Mouse (Mus musculus) intestine, postnatal 0 days (tissue): ENCODE data around the gene Tead4. TPM values are rescaled to one million over a fixed set of nuclear protein-coding genes. Genes with fewer than 3 reads are reported as not detected.
A peak's percentile ranks its signal among the peaks of the same experiment; 100 is the strongest.
"Not testable (repeated sequence)": the region's sequence is repeated elsewhere in the genome, so short reads cannot be mapped to it uniquely, and the experiment has no call there.

Experiments used
- ATAC-seq: fragments of 200-750 bp; cut with Nextera tagmentation; 2 replicates; pipeline ENCODE4 v1.8.0; 2017; ENCODE audit warnings: mild to moderate bottlenecking, moderate TSS enrichment, moderate library complexity
- H3K27ac ChIP-seq: fragments of 300-500 bp; sonication (generic); 2 replicates; pipeline ENCODE4 v1.5.1; 2014; ENCODE audit warnings: mild to moderate bottlenecking, low read depth, low read length, moderate library complexity
- H3K27me3 ChIP-seq: fragments of 300-500 bp; sonication (generic); replicated peaks from 2 replicates; pipeline ENCODE4 v1.6.1; 2014; ENCODE audit warnings: low read length, mixed read lengths; ENCODE audit not compliant: control insufficient read depth, insufficient read depth
- H3K36me3 ChIP-seq: fragments of 300-500 bp; sonication (generic); 2 replicates; pipeline ENCODE4 v1.6.1; 2014; ENCODE audit warnings: mild to moderate bottlenecking, moderate library complexity; ENCODE audit not compliant: control insufficient read depth, insufficient read depth
- H3K4me1 ChIP-seq: fragments of 300-500 bp; sonication (generic); replicated peaks from 2 replicates; pipeline ENCODE4 v1.6.1; 2014; ENCODE audit warnings: antibody characterized with exemption, low read length, mixed read lengths; ENCODE audit not compliant: control insufficient read depth, insufficient read depth
- H3K4me2 ChIP-seq: fragments of 300-500 bp; sonication (generic); replicated peaks from 2 replicates; pipeline ENCODE4 v1.6.1; 2014; ENCODE audit warnings: low read depth, mild to moderate bottlenecking, moderate library complexity
- H3K4me3 ChIP-seq: fragments of 300-500 bp; sonication (generic); 2 replicates; pipeline ENCODE4 v1.5.1; 2014; ENCODE audit warnings: low read depth, low read length
- H3K9ac ChIP-seq: fragments of 300-500 bp; sonication (generic); 2 replicates; pipeline ENCODE4 v1.6.1; 2014; ENCODE audit warnings: mild to moderate bottlenecking, low read depth, low read length
- H3K9me3 ChIP-seq: fragments of 300-500 bp; sonication (generic); 2 replicates; pipeline ENCODE4 v1.6.1; 2016; ENCODE audit warnings: mixed run types; ENCODE audit not compliant: control insufficient read depth
- CTCF ChIP-seq: sonication (generic); IDR thresholded peaks from 2 replicates; pipeline ENCODE4 v1.5.1; 2016; ENCODE audit warnings: low read depth, mild to moderate bottlenecking, control low read depth, antibody characterized with exemption, moderate library complexity
- WGBS: fragments of 180-500 bp; shearing (Covaris S2); extraction: QIAGEN DNeasy Blood & Tissue Kit; methylation state at CpG from one replicate; pipeline ENCODE4 v1.1.7; 2014; 5-methylcytosine and 5-hydroxymethylcytosine counted together
- polyA plus RNA-seq: library from polyadenylated mRNA; unstranded; fragments of >200 nt; fragmentation: Nextera tagmentation; extraction: Ambion mirVana; gene quantifications from 2 replicates; pipeline ENCODE4 v1.2.1, GENCODE M21; 2015

Gene Tead4
- polyA plus RNA-seq, 1 experiment from 2014 or later: 1.5 TPM

DNA sequence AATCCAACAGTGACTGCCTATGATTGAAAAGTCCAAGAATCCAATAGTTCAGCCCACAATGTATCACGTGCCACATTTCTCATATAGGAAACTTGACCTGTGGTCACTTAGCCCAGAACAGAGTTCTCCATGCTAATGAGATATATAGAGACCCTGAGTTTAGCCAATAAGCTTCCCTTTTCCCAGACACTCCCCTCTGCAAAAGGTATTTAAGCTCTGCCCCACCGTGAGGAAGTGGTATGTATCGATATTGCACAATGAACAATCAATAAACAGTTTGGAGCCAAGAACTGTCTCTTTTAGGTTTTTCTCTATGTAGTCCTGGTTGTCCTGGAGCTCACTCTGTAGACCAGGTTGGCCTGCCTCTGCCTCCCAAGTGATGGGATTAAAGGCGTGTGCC, 4.2 kb upstream of the Tead4 start:
- no peak overlapping the region for H3K27ac ChIP-seq
- H3K4me2 ChIP-seq: no peak overlapping the region
- 0 out of 2 replicates have a peak, but pooled peaks cover under 1% of the 10 kb centered on the region for H3K4me1 ChIP-seq
- TF ChIP-seq CTCF: no peak
- no peak for ATAC-seq
- H3K9me3 ChIP-seq: no peaks in the 10 kb centered on the region
- H3K27me3 ChIP-seq: peaks cover 5% of the 10 kb centered on the region; the same call in 1 of the 2 replicates
- no peaks in the 10 kb centered on the region for H3K36me3 ChIP-seq
- WGBS: 74% methylated on average over 4 of the region's 4 CpGs
- H3K9ac ChIP-seq: no peak overlapping the region
- H3K4me3 ChIP-seq: no peak overlapping the region

DNA sequence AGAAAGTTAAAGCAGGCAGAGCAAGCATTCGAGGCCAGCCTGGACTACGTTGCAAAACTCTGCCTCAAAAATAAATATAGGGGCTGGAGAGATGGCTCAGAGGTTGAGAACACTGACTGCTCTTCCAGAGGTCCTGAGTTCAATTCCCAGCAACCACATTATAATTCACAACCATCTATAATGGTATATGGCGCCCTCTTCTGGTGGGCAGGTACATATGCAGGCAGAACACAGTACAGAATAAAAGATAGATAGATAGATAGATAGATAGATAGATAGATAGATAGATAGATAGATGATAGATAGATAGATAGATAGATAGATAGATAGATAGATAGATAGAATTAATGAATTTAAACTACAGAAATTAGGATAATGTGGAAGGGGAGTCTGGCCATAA, 2.0 kb upstream of the Tead4 start:
- ATAC-seq, H3K27ac ChIP-seq, H3K4me3 ChIP-seq, H3K4me2 ChIP-seq, H3K4me1 ChIP-seq, H3K36me3 ChIP-seq, H3K9me3 ChIP-seq, H3K9ac ChIP-seq: not testable (repeated sequence)
- H3K27me3 ChIP-seq: peaks cover 15% of the 10 kb centered on the region; the same call in 1 of the 2 replicates
- peak; percentile 42 for TF ChIP-seq CTCF
- 85% methylated on average over 3 of the region's 3 CpGs for WGBS

DNA sequence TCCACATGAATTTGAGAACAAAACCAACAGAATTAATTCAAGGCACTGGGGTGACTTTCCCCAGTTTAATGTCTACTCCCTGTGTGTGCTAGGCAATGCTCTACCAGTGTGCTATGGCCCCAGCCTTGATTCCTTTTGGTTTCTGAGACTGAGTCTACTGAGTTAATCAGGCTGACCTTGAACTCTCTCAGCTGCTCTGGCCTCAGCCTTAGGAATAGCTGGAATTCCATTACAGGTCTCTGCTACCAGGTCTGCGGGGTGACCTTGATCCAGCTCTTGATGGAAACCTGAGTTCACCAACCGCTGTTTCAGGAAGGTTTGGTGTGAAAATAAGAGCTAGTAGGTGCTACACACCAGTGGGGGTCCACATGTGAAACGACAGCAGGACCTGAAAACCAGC, 1.3 kb upstream of the Tead4 start:
- H3K4me3 ChIP-seq: no peak overlapping the region
- H3K9me3 ChIP-seq: no peaks in the 10 kb centered on the region
- H3K27me3 ChIP-seq: peaks cover 15% of the 10 kb centered on the region; the same call in 1 of the 2 replicates
- ATAC-seq: no peak
- 85% methylated on average over 3 of the region's 3 CpGs for WGBS
- H3K36me3 ChIP-seq: no peaks in the 10 kb centered on the region
- no peak overlapping the region for H3K9ac ChIP-seq
- H3K27ac ChIP-seq: no peak overlapping the region
- 0 out of 2 replicates have a peak, but pooled peaks cover 2% of the 10 kb centered on the region for H3K4me1 ChIP-seq
- no peak overlapping the region for H3K4me2 ChIP-seq
- no peak for TF ChIP-seq CTCF

DNA sequence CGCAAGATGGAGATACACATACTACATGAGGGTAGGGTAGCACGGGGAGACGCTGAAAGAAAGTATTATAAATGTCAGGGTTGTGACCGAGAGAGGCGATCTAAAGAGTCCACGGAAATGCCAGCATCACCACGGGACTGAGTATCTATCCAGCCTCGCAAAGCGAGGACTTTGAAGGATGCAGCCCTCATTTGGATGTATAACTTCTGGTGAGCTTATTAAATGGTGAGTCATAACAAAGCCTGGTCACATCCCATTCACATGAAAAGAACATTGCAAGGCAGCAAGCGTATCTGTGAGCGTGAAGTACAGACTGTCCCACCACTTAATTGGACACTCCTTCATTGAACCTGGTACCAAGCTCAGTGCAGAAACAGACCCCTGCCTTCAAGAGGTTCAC, 835 bp upstream of the Tead4 start:
- H3K27ac ChIP-seq: no peak overlapping the region
- no peak overlapping the region for H3K9ac ChIP-seq
- H3K4me2 ChIP-seq: peak overlapping the region; percentile 97
- no peaks in the 10 kb centered on the region for H3K36me3 ChIP-seq
- 28% methylated on average over 11 of the region's 11 CpGs for WGBS
- H3K27me3 ChIP-seq: peaks cover 15% of the 10 kb centered on the region; the same call in 1 of the 2 replicates
- H3K9me3 ChIP-seq: no peaks in the 10 kb centered on the region
- H3K4me3 ChIP-seq: peak overlapping the region; percentile 57
- no peak for TF ChIP-seq CTCF
- no peak for ATAC-seq
- H3K4me1 ChIP-seq: peaks cover 4% of the 10 kb centered on the region; the same call in 1 of the 2 replicates

DNA sequence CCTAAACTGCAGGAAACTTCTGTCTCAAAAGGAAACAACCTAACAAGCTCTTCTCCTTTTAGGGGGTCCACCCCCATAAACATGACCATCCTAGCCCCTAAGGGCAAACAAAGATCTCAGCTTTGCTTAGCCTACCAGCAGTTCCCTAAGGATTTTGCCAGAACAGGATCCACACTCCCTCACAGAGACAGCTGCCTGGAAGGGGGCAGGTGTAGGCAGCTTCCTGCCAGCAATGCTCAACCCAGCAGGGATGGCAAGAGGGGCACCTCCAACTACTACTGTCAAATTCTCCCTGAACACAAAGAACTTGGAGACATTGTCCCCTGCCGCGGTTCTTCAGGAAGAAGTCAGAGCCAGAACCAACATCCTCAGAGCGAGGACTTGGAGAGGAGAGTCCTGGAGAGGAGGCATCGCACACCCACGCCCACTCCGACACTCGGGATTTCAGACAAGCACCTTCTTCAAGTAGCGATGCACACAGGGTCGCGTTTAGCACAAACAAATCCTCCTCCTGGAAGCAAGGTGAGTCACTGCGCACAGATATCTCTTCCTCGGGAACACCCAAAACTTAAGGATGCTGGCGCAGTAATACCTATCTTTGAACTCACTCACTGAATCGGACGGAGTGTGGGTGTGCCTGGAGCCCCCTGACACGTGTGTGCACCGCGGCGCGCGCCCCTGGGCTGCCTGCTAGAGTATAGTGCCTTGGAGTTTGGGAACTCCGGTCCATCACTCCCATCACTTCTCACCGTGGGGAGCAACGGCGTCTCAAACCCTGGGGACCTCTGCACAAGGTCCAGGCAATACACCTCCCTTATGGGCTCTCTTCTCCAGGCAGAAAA, 1.1 kb downstream of the Tead4 start:
- peaks cover 15% of the 10 kb centered on the region; the same call in 1 of the 2 replicates for H3K27me3 ChIP-seq
- no peak for TF ChIP-seq CTCF
- H3K4me1 ChIP-seq: peaks cover 9% of the 10 kb centered on the region; the same call in 1 of the 2 replicates
- no peaks in the 10 kb centered on the region for H3K9me3 ChIP-seq
- no peaks in the 10 kb centered on the region for H3K36me3 ChIP-seq
- no peak for ATAC-seq
- H3K27ac ChIP-seq: no peak overlapping the region
- WGBS: 4% methylated on average over 25 of the region's 25 CpGs
- peak overlapping the region; percentile 57 for H3K4me3 ChIP-seq
- H3K4me2 ChIP-seq: peak overlapping the region; percentile 97
- H3K9ac ChIP-seq: peak overlapping the region; percentile 47; the same call in 1 of the 2 replicates

DNA sequence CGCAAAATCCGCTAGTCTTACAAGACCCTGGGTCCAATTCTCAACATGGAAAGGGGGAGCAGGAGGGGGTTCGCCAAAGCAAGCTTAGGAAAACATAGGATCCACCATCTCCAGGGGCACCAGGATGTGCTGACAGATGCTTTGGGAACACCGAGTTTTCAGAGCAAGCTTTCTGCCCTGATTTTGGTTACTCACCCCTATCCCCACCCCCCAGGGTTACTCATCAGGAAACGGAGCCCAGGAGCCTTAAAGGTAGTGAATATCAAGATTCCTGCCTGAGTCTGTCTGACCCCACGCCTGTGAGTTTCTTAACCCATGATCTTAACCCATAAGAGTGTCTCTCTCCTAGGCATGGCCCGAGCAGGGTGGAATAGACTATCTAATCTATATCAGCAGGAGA, 2.4 kb downstream of the Tead4 start:
- Histone ChIP-seq H3K27ac (no peak overlapping the region), H3K36me3 (no peaks in the 10 kb centered on the region), H3K9ac (no peak overlapping the region), H3K4me2 (no peak overlapping the region), H3K9me3 (no peaks in the 10 kb centered on the region), H3K4me3 (no peak overlapping the region), H3K4me1 (peaks cover 9% of the 10 kb centered on the region; the same call in 1 of the 2 replicates), H3K27me3 (peaks cover 15% of the 10 kb centered on the region; the same call in 1 of the 2 replicates)
- WGBS: 49% methylated on average over 7 of the region's 7 CpGs
- ATAC-seq: no peak
- TF ChIP-seq CTCF: no peak
